Mouse (Mus musculus) CH12.LX (cell line): ENCODE data around the gene Slc30a2. TPM values are rescaled to one million over a fixed set of nuclear protein-coding genes. Genes with fewer than 3 reads are reported as not detected.
A peak's percentile ranks its signal among the peaks of the same experiment; 100 is the strongest.

Experiments used
- DNase-seq: peaks from one replicate; pipeline ENCODE4 v3.0.0-alpha.2; 2013; ENCODE audit errors: extremely low read depth
- H3K27ac ChIP-seq: 2 replicates; pipeline ENCODE4 v1.5.1; 2012; ENCODE audit warnings: low read depth, mild to moderate bottlenecking, control low read depth, moderate library complexity; ENCODE audit not compliant: insufficient read depth
- H3K27me3 ChIP-seq: replicated peaks from 2 replicates; pipeline ENCODE3; 2012; ENCODE audit warnings: inconsistent platforms
- H3K36me3 ChIP-seq, 2 experiments: replicated peaks in 1 of 2; 2 replicates each; pipeline versions ENCODE3 to v1.6.1; 2012; ENCODE audit warnings: inconsistent platforms in 1 of 2, low read length in 1 of 2, mild to moderate bottlenecking in 1 of 2, mixed read lengths in 1 of 2, moderate library complexity in 1 of 2; ENCODE audit not compliant: control insufficient read depth in 1 of 2, insufficient read depth in 1 of 2
- H3K4me1 ChIP-seq, 2 experiments: 2 replicates each; pipeline ENCODE4 v1.6.1; 2012; ENCODE audit warnings: inconsistent platforms in 1 of 2, moderate library complexity in 1 of 2; ENCODE audit not compliant: insufficient read depth in 2 of 2, control insufficient read depth in 1 of 2
- H3K4me2 ChIP-seq: 2 replicates; pipeline ENCODE4 v1.6.1; 2012; ENCODE audit warnings: low read depth, mild to moderate bottlenecking, control low read depth; ENCODE audit not compliant: poor library complexity, insufficient read depth, severe bottlenecking
- H3K4me3 ChIP-seq, 3 experiments: fragments of 150-350 bp in 1 of 3; sonication (generic) in 1 of 3; replicated peaks in 1 of 3; 2 replicates each; pipeline versions ENCODE3 to v1.5.1; 2011 to 2012; ENCODE audit warnings: low read depth in 2 of 3, low read length in 2 of 3, mild to moderate bottlenecking in 2 of 3, moderate library complexity in 2 of 3, control low read depth in 1 of 3, improper control_type of control experiment in 1 of 3, inconsistent platforms in 1 of 3, mixed read lengths in 1 of 3; ENCODE audit not compliant: poor library complexity in 1 of 3
- H3K79me2 ChIP-seq: replicated peaks from 2 replicates; pipeline ENCODE4 v1.6.1; 2012; ENCODE audit warnings: mild to moderate bottlenecking, moderate library complexity; ENCODE audit not compliant: control insufficient read depth, poor library complexity, insufficient read depth, severe bottlenecking; ENCODE audit errors: extremely low read depth
- H3K9ac ChIP-seq: 2 replicates; pipeline ENCODE4 v1.6.1; 2012; ENCODE audit warnings: low read depth, mild to moderate bottlenecking, control low read depth, moderate library complexity; ENCODE audit not compliant: insufficient read depth
- H3K9me3 ChIP-seq: replicated peaks from 2 replicates; pipeline ENCODE3; 2012; ENCODE audit warnings: low read length, inconsistent platforms, mixed read lengths
- CHD2 ChIP-seq: IDR thresholded peaks from 2 replicates; pipeline ENCODE4 v1.6.1; 2011; ENCODE audit warnings: low read length, improper control_type of control experiment
- CTCF ChIP-seq, 2 experiments: IDR thresholded peaks in 1 of 2; conservative IDR thresholded peaks in 1 of 2; 2 replicates each; pipeline ENCODE4 v1.5.1; 2011 to 2012; ENCODE audit warnings: low read depth in 2 of 2, low read length in 2 of 2, improper control_type of control experiment in 1 of 2, inconsistent platforms in 1 of 2, mild to moderate bottlenecking in 1 of 2, moderate library complexity in 1 of 2
- E2F4 ChIP-seq: IDR thresholded peaks from 2 replicates; pipeline ENCODE4 v1.6.1; 2011; ENCODE audit warnings: low read depth, low read length, improper control_type of control experiment; ENCODE audit not compliant: insufficient replicate concordance
- ELF1 ChIP-seq: IDR thresholded peaks from 2 replicates; pipeline ENCODE4 v1.6.1; 2014; ENCODE audit warnings: low read depth, mild to moderate bottlenecking, inconsistent platforms, low read length, improper control_type of control experiment
- EP300 ChIP-seq: IDR thresholded peaks from 2 replicates; pipeline ENCODE4 v1.6.1; 2011; ENCODE audit warnings: low read length, improper control_type of control experiment
- HCFC1 ChIP-seq: IDR thresholded peaks from 2 replicates; pipeline ENCODE4 v1.6.1; 2012; ENCODE audit warnings: low read depth, mild to moderate bottlenecking, inconsistent platforms, low read length, improper control_type of control experiment
- JUN ChIP-seq: IDR thresholded peaks from 2 replicates; pipeline ENCODE4 v1.6.1; 2011; ENCODE audit warnings: low read depth, mild to moderate bottlenecking, low read length, improper control_type of control experiment, moderate library complexity; ENCODE audit not compliant: insufficient read depth
- KAT2A ChIP-seq: IDR thresholded peaks from 2 replicates; pipeline ENCODE4 v1.6.1; 2012; ENCODE audit warnings: low read length, improper control_type of control experiment, inconsistent platforms; ENCODE audit not compliant: insufficient replicate concordance
- MAX ChIP-seq: IDR thresholded peaks from 2 replicates; pipeline ENCODE4 v1.6.1; 2011; ENCODE audit warnings: low read length, improper control_type of control experiment
- MEF2A ChIP-seq: IDR thresholded peaks from 2 replicates; pipeline ENCODE4 v1.6.1; 2014; ENCODE audit warnings: low read depth, mild to moderate bottlenecking, inconsistent platforms, low read length, improper control_type of control experiment, borderline replicate concordance
- MYC ChIP-seq: IDR thresholded peaks from 2 replicates; pipeline ENCODE4 v1.6.1; 2011; ENCODE audit warnings: low read depth, mild to moderate bottlenecking, improper control_type of control experiment, low read length
- NRF1 ChIP-seq: IDR thresholded peaks from 2 replicates; pipeline ENCODE4 v1.6.1; 2014; ENCODE audit warnings: low read depth, mild to moderate bottlenecking, inconsistent platforms, low read length, improper control_type of control experiment, moderate library complexity
- POLR2AphosphoS2 ChIP-seq: IDR thresholded peaks from 2 replicates; pipeline ENCODE4 v1.6.1; 2011; ENCODE audit warnings: low read depth, low read length, improper control_type of control experiment
- RAD21 ChIP-seq: IDR thresholded peaks from 2 replicates; pipeline ENCODE4 v1.6.1; 2011; ENCODE audit warnings: low read depth, mild to moderate bottlenecking, low read length, improper control_type of control experiment, moderate library complexity
- TBP ChIP-seq: conservative IDR thresholded peaks from 2 replicates; pipeline ENCODE4 v1.6.1; 2011; ENCODE audit warnings: low read depth, low read length, improper control_type of control experiment
- TCF12 ChIP-seq: IDR thresholded peaks from 2 replicates; pipeline ENCODE4 v1.6.1; 2014; ENCODE audit warnings: low read depth, mild to moderate bottlenecking, inconsistent platforms, low read length, improper control_type of control experiment
- USF1 ChIP-seq: IDR thresholded peaks from 2 replicates; pipeline ENCODE4 v1.6.1; 2014; ENCODE audit warnings: low read depth, mild to moderate bottlenecking, inconsistent platforms, low read length, improper control_type of control experiment
- USF2 ChIP-seq: conservative IDR thresholded peaks from 2 replicates; pipeline ENCODE4 v1.6.1; 2011; ENCODE audit warnings: low read depth, low read length, improper control_type of control experiment
- dilution Hi-C: fragments of 300-500 bp; cut with MboI; formaldehyde crosslinking; loops from 2 replicates; pipeline ENCODE4 v1.14.3; 2020; ENCODE audit warnings: low sequenced_read_pairs; ENCODE audit not compliant: extremely low pct_unique_long_range_greater_than_20kb, extremely low pct_ligation_motif_present
- in situ Hi-C: fragments of 300-500 bp; cut with MboI; formaldehyde crosslinking; loops from 3 replicates; pipeline ENCODE4 v1.14.3; 2019; ENCODE audit warnings: low sequenced_read_pairs, low pct_ligation_motif_present, low pct_unique_long_range_greater_than_20kb, mixed read lengths
- polyA plus RNA-seq: library from polyadenylated mRNA; unstranded; fragments of >175 nt; gene quantifications from 2 replicates; pipeline ENCODE4 v1.2.1, GENCODE M21; 2012; ENCODE audit warnings: low read depth; ENCODE audit not compliant: insufficient read length
- total RNA-seq, 2 experiments: library from RNA; depleted of rRNA; stranded (reverse); fragments of 300-350 nt in 1 of 2; fragments of >200 nt in 1 of 2; gene quantifications; 2 replicates each; pipeline ENCODE4 v1.2.3; 2012 to 2014

Gene Slc30a2
- total and polyA plus RNA-seq, 3 experiments: 5.1 to 22.4 (median 8.9) TPM

DNA sequence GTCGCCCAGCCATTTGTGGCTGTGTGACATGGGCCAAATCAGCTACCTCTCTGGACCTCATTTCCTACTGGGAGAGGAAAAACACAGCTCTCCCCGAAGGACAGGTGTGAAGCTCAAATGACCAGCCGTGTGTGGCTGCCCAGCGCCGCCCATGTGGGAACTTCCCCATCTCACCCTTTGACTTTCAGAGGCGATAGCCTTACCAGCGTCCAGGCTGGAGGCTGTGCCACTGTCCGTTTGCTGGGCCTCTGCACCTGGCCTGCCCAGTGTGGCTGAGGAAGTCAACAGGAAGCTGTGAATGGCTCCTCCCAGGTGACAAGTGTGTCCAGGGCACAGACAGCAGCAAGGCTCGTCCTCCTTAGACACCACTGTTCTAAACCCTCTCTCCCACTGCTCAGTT lies 31.2 kb upstream of the Slc30a2 start:
- Histone ChIP-seq H3K27ac (no peak overlapping the region), H3K4me1 (peaks cover 7 to 29% of the 10 kb centered on the region in 2 experiments), H3K36me3 (no peaks in the 10 kb centered on the region), H3K9ac (no peak overlapping the region), H3K9me3 (no peaks in the 10 kb centered on the region), H3K79me2 (no peaks in the 10 kb centered on the region), H3K4me2 (no peak overlapping the region), H3K4me3 (no peak overlapping the region), H3K27me3 (no peaks in the 10 kb centered on the region)
- in situ Hi-C loops: no loop called here
- no peak for DNase-seq
- dilution Hi-C loops: no loop called here
- TF ChIP-seq USF2: no peak
- TF ChIP-seq TCF12: 0 out of 2 replicates have a peak, but pooled peaks have one; percentile 20

- H3K27me3 ChIP-seq: no peaks in the 10 kb centered on the region
- H3K4me1 ChIP-seq: peaks cover 7 to 25% of the 10 kb centered on the region in 2 experiments
- dilution Hi-C loops (no loop called here), in situ Hi-C loops (no loop called here)
- H3K4me3 ChIP-seq: no peak overlapping the region
- H3K9ac ChIP-seq: no peak overlapping the region
- no peak for DNase-seq
- H3K9me3 ChIP-seq: no peaks in the 10 kb centered on the region
- no peaks in the 10 kb centered on the region for H3K79me2 ChIP-seq
- no peaks in the 10 kb centered on the region for H3K36me3 ChIP-seq
- H3K4me2 ChIP-seq: no peak overlapping the region
- TF ChIP-seq POLR2AphosphoS2 (no peak), NRF1 (no peak), MAX (no peak), USF1 (no peak), EP300 (no peak), ELF1 (no peak), JUN (no peak), CTCF (conservative IDR thresholded peaks at IDR 0.05 in 1 of 2, IDR thresholded peaks at IDR 0.05 in 1 of 2; ENCODE audit: low read depth in 2 of 2, low read length in 2 of 2) (no peak), CHD2 (no peak), HCFC1 (no peak), RAD21 (no peak), MEF2A (no peak), E2F4 (no peak), KAT2A (no peak), TBP (no peak), MYC (no peak), TCF12 (no peak)
- H3K27ac ChIP-seq: no peak overlapping the region
These were observed 30.6 kb upstream of the Slc30a2 start for GRCm38 (mm10) chr4:134312341-134312740.
